Mouse (Mus musculus) mouse embryonic stem cell (cell line): ENCODE data around the gene Cadps2.

Experiments
- in situ Hi-C, 2 experiments: fragments of 300-500 bp; cut with MboI; formaldehyde crosslinking; loops; 1 replicate in 1 of 2; 3 replicates in 1 of 2; pipeline ENCODE4 v1.14.3; 2019 to 2020; ENCODE audit warnings: low sequenced_read_pairs in 2 of 2, low pct_unique_long_range_greater_than_20kb in 1 of 2, mixed read lengths in 1 of 2; ENCODE audit not compliant: unreplicated experiment in 1 of 2

The Cadps2 gene

DNA sequence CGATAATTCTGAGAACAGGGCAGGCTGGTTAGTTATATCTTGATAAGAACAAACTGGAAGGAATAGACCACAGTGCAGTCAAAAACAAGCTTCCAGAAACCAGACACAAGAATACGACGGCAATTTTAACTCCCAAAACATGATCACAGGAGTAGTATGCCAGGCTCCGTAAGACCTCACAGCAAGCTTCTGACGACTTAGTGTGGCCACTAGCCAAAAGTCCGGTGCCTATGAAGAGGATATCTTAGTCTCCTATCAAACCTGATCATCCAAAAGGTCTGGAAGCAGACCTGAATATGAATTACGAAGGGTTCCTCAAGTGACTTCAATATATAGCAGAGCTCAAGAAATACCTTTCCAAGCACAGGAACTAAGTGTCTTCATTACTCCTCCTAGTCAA, 33.9 kb downstream of the Cadps2 start:
- in situ Hi-C loops = no loop called here

- in situ Hi-C loops = no loop called here
These were observed 47.4 kb downstream of the Cadps2 start for GRCm38 (mm10) chr6:23791822-23792221.

DNA sequence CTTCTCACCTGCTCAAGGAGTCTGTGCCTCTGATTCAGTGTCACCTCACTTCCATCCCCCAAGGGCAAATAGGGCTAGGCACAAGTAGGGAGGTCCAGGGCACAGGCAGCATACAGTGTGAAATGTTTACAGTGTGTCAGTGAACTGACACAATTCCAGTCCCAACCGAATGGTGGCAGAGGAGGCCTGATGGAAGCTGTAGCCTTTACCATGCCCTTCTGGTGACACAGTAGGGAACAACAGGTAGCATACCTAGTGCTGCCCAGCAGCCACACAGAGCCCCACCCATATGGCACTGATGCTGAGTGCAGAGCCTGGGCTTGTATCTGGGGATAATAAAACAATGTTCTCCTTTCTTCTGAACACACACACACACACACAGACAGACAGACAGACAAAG, 61.6 kb downstream of the Cadps2 start:
- in situ Hi-C loops = no loop called here

DNA sequence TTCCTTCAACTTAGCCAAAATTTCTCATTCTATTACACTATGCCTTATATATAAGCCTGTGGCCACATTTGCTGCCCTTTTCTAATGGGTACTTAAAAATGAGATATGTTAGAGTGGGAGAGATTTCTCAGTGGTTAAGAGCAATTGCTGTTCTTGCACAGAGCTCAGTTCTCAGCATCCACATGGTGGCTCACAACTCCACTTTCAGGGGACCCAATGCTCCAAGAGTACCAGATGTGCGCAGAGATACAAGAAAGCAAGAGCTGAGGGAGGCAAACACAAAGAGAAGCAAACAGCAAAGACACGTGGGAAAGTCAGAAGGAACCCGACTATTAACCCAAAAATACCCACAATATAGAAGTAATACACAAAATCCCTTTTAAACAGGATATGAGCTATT, 77.0 kb downstream of the Cadps2 start:
- in situ Hi-C loops = no loop called here

- in situ Hi-C loops = no loop called here
These were observed 81.0 kb downstream of the Cadps2 start for GRCm38 (mm10) chr6:23758249-23758648.

- in situ Hi-C loops = no loop called here
These were observed 90.4 kb downstream of the Cadps2 start for GRCm38 (mm10) chr6:23748823-23749222.

GRCm38 (mm10) chr6:23740010-23740409, 99.2 kb downstream of the Cadps2 start:
- in situ Hi-C loops = no loop called here

GRCm38 (mm10) chr6:23732750-23733149, 106.5 kb downstream of the Cadps2 start:
- in situ Hi-C loops = no loop called here

- in situ Hi-C loops = no loop called here
These were observed 110.6 kb downstream of the Cadps2 start for GRCm38 (mm10) chr6:23728620-23729019.

GRCm38 (mm10) chr6:23723697-23724096, 115.5 kb downstream of the Cadps2 start:
- in situ Hi-C loops = no loop called here

GRCm38 (mm10) chr6:23720401-23720800, 118.8 kb downstream of the Cadps2 start:
- in situ Hi-C loops = no loop called here

DNA sequence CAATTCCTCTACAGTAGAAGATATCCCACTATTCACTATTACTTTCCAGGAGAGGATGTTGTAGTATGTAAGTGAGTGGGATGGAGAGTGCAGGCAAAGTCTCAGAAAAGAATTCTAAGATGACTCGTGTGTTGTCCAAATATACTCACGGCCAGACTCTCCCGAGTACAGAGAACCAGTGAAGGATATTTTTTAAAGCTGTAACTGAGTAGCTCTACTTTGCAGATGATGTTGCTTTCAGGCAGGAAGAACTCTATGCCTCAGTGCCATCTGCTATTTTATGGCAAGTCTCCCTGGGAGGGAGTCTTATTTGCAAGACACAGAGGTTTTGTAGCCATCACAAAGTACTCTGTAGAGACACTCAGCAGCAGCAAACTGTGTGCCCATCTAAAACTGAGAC, 131.7 kb downstream of the Cadps2 start:
- in situ Hi-C loops = no loop called here

DNA sequence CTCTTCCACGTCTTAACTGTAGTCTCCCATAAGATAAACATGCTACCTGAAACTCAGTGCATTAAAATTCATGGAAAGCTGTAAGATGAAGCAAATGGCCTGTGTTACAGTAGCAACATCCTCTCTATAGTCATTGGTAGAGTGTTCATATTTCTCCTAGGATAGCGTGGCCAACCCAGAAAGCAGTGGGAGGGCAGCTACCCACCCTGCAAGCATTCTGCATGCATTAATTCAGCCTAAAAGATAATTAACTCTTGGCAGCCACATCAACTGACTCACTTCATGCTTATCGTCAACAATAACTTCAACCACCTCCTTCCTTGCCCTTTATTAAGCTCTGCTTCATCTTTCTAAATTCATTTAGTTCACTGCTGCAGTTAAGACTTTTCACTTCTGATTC, 138.3 kb downstream of the Cadps2 start:
- in situ Hi-C loops = no loop called here

DNA sequence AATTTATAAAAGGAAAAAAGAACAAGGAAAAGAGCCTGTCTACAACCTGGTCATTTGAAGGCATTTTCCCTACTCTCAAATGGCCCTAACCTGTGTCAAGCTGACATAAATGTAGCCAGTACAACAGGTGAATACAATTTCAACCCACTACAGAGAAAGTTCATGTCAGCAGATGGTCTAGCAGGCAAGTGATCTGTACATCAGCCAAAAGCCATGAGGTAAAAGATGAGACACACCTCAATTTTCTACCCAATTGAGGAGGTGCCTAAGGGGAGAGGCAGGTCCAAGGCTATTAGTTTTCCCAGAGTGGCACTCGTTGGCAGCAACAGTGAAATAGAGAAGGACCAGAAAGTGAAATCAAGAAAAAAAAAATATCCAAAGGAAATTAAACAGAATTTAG, 161.0 kb downstream of the Cadps2 start:
- in situ Hi-C loops = no loop called here

DNA sequence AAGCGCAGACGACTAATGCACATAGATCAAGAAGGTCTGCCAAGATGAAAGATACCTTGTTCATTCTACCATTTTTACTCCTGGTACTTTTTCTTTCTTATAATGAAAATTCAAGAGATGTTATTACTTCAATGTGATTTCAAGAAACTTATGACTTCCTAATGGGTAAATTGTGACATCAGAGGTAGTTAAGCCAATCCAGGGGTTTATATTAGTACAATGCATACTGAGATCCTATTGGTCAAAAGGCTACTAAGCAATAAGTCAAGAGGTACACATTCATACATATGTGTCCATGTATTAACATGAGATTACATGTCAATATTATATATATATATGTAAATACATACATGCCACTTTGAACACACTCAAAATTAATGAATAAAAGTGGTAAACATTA, 184.2 kb downstream of the Cadps2 start, which contains the start of gene Rnf148:
Gene Rnf148 (minus strand): TSS at position 101 of the 400 bp plus-strand sequence.
- in situ Hi-C loops = no loop called here

GRCm38 (mm10) chr6:23650205-23650604, 189.0 kb downstream of the Cadps2 start, which contains the start of gene Rnf133:
TSS of gene Rnf133 (minus strand) at chr6:23650305.
- in situ Hi-C loops = no loop called here

DNA sequence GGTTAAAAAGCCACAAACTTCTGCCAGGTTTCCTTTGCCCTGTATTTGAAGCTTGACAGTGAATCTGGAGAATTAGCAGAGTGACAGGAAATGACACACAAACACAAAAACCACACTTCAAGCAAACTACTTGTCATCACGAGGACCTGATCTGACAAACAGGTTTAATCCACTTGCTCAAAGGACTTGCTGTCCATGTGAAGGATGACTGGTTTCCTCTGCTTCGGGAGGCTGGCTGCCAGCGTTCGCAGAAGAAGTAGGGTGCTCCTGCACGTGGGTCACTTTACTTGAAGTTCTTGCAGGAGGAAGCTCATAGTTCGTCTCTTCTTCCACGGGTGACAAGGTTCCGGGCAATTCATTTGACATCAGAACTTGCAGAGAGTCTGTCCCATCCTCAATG, 190.5 kb downstream of the Cadps2 start:
- in situ Hi-C loops = no loop called here

DNA sequence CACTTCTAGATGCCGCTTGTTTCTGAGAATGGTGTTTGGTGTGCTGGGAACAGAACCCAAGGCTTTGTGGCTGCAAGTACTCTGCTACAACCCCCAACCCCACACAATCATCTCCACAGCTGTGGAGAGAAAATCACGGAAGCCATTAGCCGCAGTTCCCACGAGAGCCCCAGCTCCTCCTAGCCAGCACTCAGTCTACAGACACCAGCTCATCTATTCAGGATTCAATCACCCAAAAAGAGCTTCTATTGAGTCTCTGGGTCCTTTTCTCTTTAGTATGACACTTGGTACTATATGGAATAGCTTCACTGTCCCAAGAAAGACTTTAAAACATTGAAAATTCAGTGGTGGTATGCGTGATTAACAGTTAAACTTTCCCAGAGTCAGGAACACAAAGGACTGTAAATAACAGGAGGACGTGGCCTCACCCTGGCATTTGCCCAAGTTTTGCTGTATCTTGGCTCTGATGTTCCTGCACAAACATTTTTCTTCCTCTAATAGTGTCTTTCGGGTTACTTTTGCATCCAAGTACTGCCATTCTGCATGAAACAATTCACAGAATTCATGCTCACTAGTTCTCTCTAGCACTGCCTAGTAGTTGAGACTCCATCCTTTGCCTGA, 191.5 kb downstream of the Cadps2 start:
- in situ Hi-C loops = no loop called here

DNA sequence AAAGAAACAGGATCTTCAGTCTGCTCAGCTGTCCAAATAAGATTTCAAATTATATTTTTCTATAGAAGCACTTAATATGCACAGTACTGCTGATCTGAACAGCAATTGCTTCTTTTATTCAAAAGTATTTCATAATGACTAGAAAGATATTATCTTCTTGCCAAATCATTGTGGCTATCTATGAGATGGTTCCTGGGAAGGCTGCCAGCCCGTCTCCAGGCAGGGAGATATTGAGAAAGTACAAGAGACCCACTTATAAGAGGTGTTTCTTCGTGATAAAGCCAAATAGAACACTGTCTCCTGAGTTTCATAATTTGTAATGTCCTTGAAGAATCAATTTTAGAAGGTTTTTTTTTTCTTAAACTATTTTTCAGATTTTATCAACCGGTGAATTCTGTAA, 202.1 kb downstream of the Cadps2 start:
- in situ Hi-C loops = no loop called here

- in situ Hi-C loops = no loop called here
These were observed 204.0 kb downstream of the Cadps2 start for GRCm38 (mm10) chr6:23635208-23635607.

GRCm38 (mm10) chr6:23634016-23634415, 205.2 kb downstream of the Cadps2 start:
- in situ Hi-C loops = no loop called here
